Mouse (Mus musculus): ENCODE results near the gene Gvin1. TPM values are rescaled to one million over a fixed set of nuclear protein-coding genes. Genes with fewer than 3 reads are reported as not detected.
"Not testable (repeated sequence)": the region's sequence is repeated elsewhere in the genome, so short reads cannot be mapped to it uniquely, and the experiment has no call there.

Gene Gvin1
- total and polyA plus RNA-seq, 3 experiments: 4.7 to 9.9 (median 9.0) TPM

DNA sequence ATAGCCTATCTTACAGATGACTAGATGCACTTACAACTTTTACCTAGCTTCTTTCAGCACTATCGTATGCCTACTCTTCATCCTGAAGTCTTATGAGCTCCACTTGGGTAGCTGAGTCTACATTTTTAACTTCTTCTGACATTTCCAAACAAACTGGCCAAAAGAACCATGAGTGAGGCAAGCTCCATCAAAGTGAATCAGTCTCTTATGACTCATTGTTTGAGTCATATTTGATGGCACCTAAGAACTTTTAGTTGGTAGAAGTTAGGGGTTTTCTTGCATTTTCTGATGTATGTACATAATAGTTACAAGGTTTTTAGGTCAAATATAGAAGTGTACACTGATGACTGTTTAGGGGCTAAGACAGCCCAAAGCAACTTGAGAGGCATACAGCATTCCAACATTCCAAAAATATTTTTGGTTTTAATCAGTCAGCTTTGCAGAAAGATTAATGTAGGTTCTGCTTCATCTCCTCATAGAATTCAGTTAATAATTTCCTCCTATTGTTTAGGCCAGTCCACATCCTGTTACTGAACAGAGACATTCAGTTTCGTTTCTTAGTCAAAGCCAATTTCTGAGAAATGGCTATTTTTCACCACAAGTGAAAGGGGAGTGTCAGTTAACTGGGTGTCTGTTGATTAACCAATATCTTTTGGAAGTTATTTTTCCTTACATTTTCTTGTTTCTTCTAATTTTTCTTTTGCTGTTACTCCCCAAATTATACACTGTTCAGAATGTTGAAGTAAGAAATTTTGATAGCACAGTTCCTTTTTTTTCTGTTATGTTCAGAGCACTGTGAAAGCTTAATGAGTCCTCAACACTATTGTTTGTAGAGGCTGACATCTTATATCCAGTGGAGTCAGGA lies 21.4 kb upstream of the Gvin1 start:
- Histone ChIP-seq H3K27me3 (replicated peaks) (no peaks in the 10 kb centered on the region), H3K9me3 (replicated peaks; ENCODE audit: low read length) (no peaks in the 10 kb centered on the region), H3K27ac (ENCODE audit: insufficient read depth, low read depth) (no peak overlapping the region), H3K4me2 (ENCODE audit: insufficient read depth, low read depth, poor library complexity, severe bottlenecking) (peak overlapping the region; percentile 29; the same call in 1 of the 2 replicates), H3K36me3 (replicated peaks in 1 of 2; ENCODE audit: control insufficient read depth in 1 of 2, insufficient read depth in 1 of 2, low read length in 1 of 2) (no peaks in the 10 kb centered on the region), H3K4me3 (replicated peaks in 1 of 3; ENCODE audit: low read depth in 2 of 3, low read length in 2 of 3, poor library complexity in 1 of 3) (no peak overlapping the region), H3K79me2 (replicated peaks; ENCODE audit: control insufficient read depth, extremely low read depth, insufficient read depth, poor library complexity, severe bottlenecking) (no peaks in the 10 kb centered on the region), H3K9ac (ENCODE audit: insufficient read depth, low read depth) (no peak overlapping the region), H3K4me1 (ENCODE audit: control insufficient read depth in 1 of 2, insufficient read depth in 2 of 2) (peaks cover 6 to 18% of the 10 kb centered on the region in 2 experiments; a peak in 3 of 4 replicates)
- DNase-seq (ENCODE audit: extremely low read depth): peak; percentile 67
- TF ChIP-seq MYC (IDR thresholded peaks at IDR 0.05; ENCODE audit: low read depth, low read length) (no peak), IRF4 (IDR thresholded peaks at IDR 0.05; ENCODE audit: low read depth, low read length) (peak; percentile 55; the same call in 1 of the 2 replicates), ZC3H11A (IDR thresholded peaks at IDR 0.05; ENCODE audit: low read depth, low read length) (no peak), MEF2A (IDR thresholded peaks at IDR 0.05; ENCODE audit: borderline replicate concordance, low read depth, low read length) (no peak), BHLHE40 (IDR thresholded peaks at IDR 0.05; ENCODE audit: low read depth, low read length) (no peak), RAD21 (IDR thresholded peaks at IDR 0.05; ENCODE audit: low read depth, low read length) (no peak), PAX5 (IDR thresholded peaks at IDR 0.05; ENCODE audit: low read length) (no peak), KAT2A (IDR thresholded peaks at IDR 0.05; ENCODE audit: insufficient replicate concordance, low read length) (no peak), POLR2A (IDR thresholded peaks at IDR 0.05; ENCODE audit: low read depth, low read length) (no peak), MAZ (IDR thresholded peaks at IDR 0.05; ENCODE audit: low read depth, low read length) (no peak), ZNF384 (IDR thresholded peaks at IDR 0.05; ENCODE audit: low read depth, low read length) (0 out of 2 replicates have a peak, but pooled peaks have one; percentile 6), CHD1 (IDR thresholded peaks at IDR 0.05; ENCODE audit: low read depth, low read length) (no peak), HCFC1 (IDR thresholded peaks at IDR 0.05; ENCODE audit: low read depth, low read length) (no peak), ZMIZ1 (IDR thresholded peaks at IDR 0.05; ENCODE audit: low read depth, low read length) (no peak), TBP (conservative IDR thresholded peaks at IDR 0.05; ENCODE audit: low read depth, low read length) (peak; percentile 64; the same call in 1 of the 2 replicates), EP300 (IDR thresholded peaks at IDR 0.05; ENCODE audit: low read length) (peak; percentile 63; the same call in 1 of the 2 replicates)
- in situ Hi-C loops (cut with MboI; ENCODE audit: low pct_ligation_motif_present, low pct_unique_long_range_greater_than_20kb, low sequenced_read_pairs): no loop called here
- dilution Hi-C loops (cut with MboI; ENCODE audit: extremely low pct_ligation_motif_present, extremely low pct_unique_long_range_greater_than_20kb, low sequenced_read_pairs): no loop called here

GRCm38 (mm10) chr7:106235596-106235995 lies 20.5 kb upstream of the Gvin1 start:
- Histone ChIP-seq H3K27me3 (replicated peaks) (no peaks in the 10 kb centered on the region), H3K36me3 (replicated peaks in 1 of 2; ENCODE audit: control insufficient read depth in 1 of 2, insufficient read depth in 1 of 2, low read length in 1 of 2) (no peaks in the 10 kb centered on the region), H3K9ac (ENCODE audit: insufficient read depth, low read depth) (no peak overlapping the region), H3K27ac (ENCODE audit: insufficient read depth, low read depth) (no peak overlapping the region), H3K4me2 (ENCODE audit: insufficient read depth, low read depth, poor library complexity, severe bottlenecking) (no peak overlapping the region), H3K79me2 (replicated peaks; ENCODE audit: control insufficient read depth, extremely low read depth, insufficient read depth, poor library complexity, severe bottlenecking) (no peaks in the 10 kb centered on the region), H3K4me1 (ENCODE audit: control insufficient read depth in 1 of 2, insufficient read depth in 2 of 2) (peaks cover 6 to 18% of the 10 kb centered on the region in 2 experiments; a peak in 3 of 4 replicates), H3K4me3 (replicated peaks in 1 of 3; ENCODE audit: low read depth in 2 of 3, low read length in 2 of 3, poor library complexity in 1 of 3) (no peak overlapping the region), H3K9me3 (replicated peaks; ENCODE audit: low read length) (no peaks in the 10 kb centered on the region)
- DNase-seq (ENCODE audit: extremely low read depth): no peak
- in situ Hi-C loops (cut with MboI; ENCODE audit: low pct_ligation_motif_present, low pct_unique_long_range_greater_than_20kb, low sequenced_read_pairs): no loop called here
- TF ChIP-seq PAX5 (IDR thresholded peaks at IDR 0.05; ENCODE audit: low read length): no peak
- no peak for TF ChIP-seq MAX (IDR thresholded peaks at IDR 0.05; ENCODE audit: low read length)
- no peak for TF ChIP-seq USF1 (IDR thresholded peaks at IDR 0.05; ENCODE audit: low read depth, low read length)
- TF ChIP-seq MAZ (IDR thresholded peaks at IDR 0.05; ENCODE audit: low read depth, low read length): no peak
- no peak for TF ChIP-seq JUN (IDR thresholded peaks at IDR 0.05; ENCODE audit: insufficient read depth, low read depth, low read length)
- TF ChIP-seq NELFE (IDR thresholded peaks at IDR 0.05; ENCODE audit: low read depth, low read length): no peak
- no peak for TF ChIP-seq IRF4 (IDR thresholded peaks at IDR 0.05; ENCODE audit: low read depth, low read length)
- TF ChIP-seq UBTF (IDR thresholded peaks at IDR 0.05; ENCODE audit: low read depth, low read length): no peak
- no peak for TF ChIP-seq NRF1 (IDR thresholded peaks at IDR 0.05; ENCODE audit: low read depth, low read length)
- no peak for TF ChIP-seq ZKSCAN1 (IDR thresholded peaks at IDR 0.05; ENCODE audit: borderline replicate concordance, low read depth, low read length)
- TF ChIP-seq MAFK (IDR thresholded peaks at IDR 0.05; ENCODE audit: insufficient replicate concordance, low read length): no peak
- dilution Hi-C loops (cut with MboI; ENCODE audit: extremely low pct_ligation_motif_present, extremely low pct_unique_long_range_greater_than_20kb, low sequenced_read_pairs): no loop called here

- H3K4me1 ChIP-seq (ENCODE audit: control insufficient read depth in 1 of 2, insufficient read depth in 2 of 2); H3K36me3 ChIP-seq (replicated peaks in 1 of 2; ENCODE audit: control insufficient read depth in 1 of 2, insufficient read depth in 1 of 2, low read length in 1 of 2); H3K4me3 ChIP-seq (replicated peaks in 1 of 3; ENCODE audit: low read depth in 2 of 3, low read length in 2 of 3, poor library complexity in 1 of 3); H3K4me2 ChIP-seq (ENCODE audit: insufficient read depth, low read depth, poor library complexity, severe bottlenecking); in situ Hi-C loops (cut with MboI; ENCODE audit: low pct_ligation_motif_present, low pct_unique_long_range_greater_than_20kb, low sequenced_read_pairs); H3K9me3 ChIP-seq (replicated peaks; ENCODE audit: low read length); H3K9ac ChIP-seq (ENCODE audit: insufficient read depth, low read depth); H3K27ac ChIP-seq (ENCODE audit: insufficient read depth, low read depth); H3K79me2 ChIP-seq (replicated peaks; ENCODE audit: control insufficient read depth, extremely low read depth, insufficient read depth, poor library complexity, severe bottlenecking); DNase-seq (ENCODE audit: extremely low read depth); dilution Hi-C loops (cut with MboI; ENCODE audit: extremely low pct_ligation_motif_present, extremely low pct_unique_long_range_greater_than_20kb, low sequenced_read_pairs); H3K27me3 ChIP-seq (replicated peaks): not testable (repeated sequence)
These were observed 784 bp upstream of the Gvin1 start for GRCm38 (mm10) chr7:106215910-106216309.
